Mouse (Mus musculus) embryonic fibroblast, embryonic 13.5 days (primary cell): ENCODE measurements around the gene Tymp. TPM values are rescaled to one million over a fixed set of nuclear protein-coding genes. Genes with fewer than 3 reads are reported as not detected.

Experiments
- H3K27ac ChIP-seq: 2 replicates; pipeline ENCODE4 v1.5.1; 2012; ENCODE audit warnings: low read length, control low read depth, inconsistent platforms; ENCODE audit not compliant: insufficient read depth
- H3K4me1 ChIP-seq: 2 replicates; pipeline ENCODE4 v1.6.1; 2011; ENCODE audit warnings: low read length; ENCODE audit not compliant: control insufficient read depth, insufficient read depth
- H3K4me3 ChIP-seq: 2 replicates; pipeline ENCODE4 v1.5.1; 2011; ENCODE audit warnings: mild to moderate bottlenecking, control low read depth, low read length; ENCODE audit not compliant: insufficient read depth
- CTCF ChIP-seq: IDR thresholded peaks from 2 replicates; pipeline ENCODE4 v1.5.1; 2011; ENCODE audit warnings: mild to moderate bottlenecking, control low read depth, low read length, moderate library complexity, borderline replicate concordance; ENCODE audit not compliant: insufficient read depth
- POLR2A ChIP-seq: IDR thresholded peaks from 2 replicates; pipeline ENCODE4 v1.6.1; 2011; ENCODE audit warnings: low read depth, mild to moderate bottlenecking, control low read depth, low read length, moderate library complexity
- polyA plus RNA-seq: library from polyadenylated mRNA; stranded (reverse); fragments of >200 nt; gene quantifications from 2 replicates; pipeline ENCODE4 v1.2.4, GENCODE M21; 2011; ENCODE audit warnings: low read depth; ENCODE audit not compliant: missing spikeins, insufficient read length

Tymp gene
- polyA plus RNA-seq, 1 experiment = not detected

GRCm38 (mm10) chr15:89339696-89340095 is 37.1 kb downstream of the Tymp start:
- H3K27ac ChIP-seq = no peak overlapping the region
- TF ChIP-seq CTCF (no peak), POLR2A (no peak)
- no peak overlapping the region for H3K4me3 ChIP-seq
- no peaks in the 10 kb centered on the region for H3K4me1 ChIP-seq

DNA sequence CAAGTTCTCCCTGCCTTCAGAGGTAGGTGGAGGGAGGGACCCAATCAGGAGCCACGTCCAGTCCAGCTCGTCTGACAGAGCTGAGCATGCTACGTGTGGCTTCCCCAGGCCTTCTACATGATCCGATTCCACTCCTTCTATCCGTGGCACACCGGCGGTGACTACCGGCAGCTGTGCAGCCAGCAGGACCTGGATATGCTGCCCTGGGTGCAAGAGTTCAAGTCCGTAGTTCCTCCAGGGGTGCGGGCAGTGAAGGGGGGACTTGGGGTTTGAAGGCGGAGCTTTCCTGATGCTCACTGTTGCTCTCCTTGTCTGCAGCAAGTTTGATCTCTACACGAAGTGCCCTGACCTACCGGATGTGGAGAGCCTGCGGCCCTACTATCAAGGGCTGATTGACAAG is 40.4 kb downstream of the Tymp start:
- Histone ChIP-seq H3K4me1 (no peaks in the 10 kb centered on the region), H3K4me3 (no peak overlapping the region), H3K27ac (no peak overlapping the region)
- no peak for TF ChIP-seq POLR2A
- no peak for TF ChIP-seq CTCF

DNA sequence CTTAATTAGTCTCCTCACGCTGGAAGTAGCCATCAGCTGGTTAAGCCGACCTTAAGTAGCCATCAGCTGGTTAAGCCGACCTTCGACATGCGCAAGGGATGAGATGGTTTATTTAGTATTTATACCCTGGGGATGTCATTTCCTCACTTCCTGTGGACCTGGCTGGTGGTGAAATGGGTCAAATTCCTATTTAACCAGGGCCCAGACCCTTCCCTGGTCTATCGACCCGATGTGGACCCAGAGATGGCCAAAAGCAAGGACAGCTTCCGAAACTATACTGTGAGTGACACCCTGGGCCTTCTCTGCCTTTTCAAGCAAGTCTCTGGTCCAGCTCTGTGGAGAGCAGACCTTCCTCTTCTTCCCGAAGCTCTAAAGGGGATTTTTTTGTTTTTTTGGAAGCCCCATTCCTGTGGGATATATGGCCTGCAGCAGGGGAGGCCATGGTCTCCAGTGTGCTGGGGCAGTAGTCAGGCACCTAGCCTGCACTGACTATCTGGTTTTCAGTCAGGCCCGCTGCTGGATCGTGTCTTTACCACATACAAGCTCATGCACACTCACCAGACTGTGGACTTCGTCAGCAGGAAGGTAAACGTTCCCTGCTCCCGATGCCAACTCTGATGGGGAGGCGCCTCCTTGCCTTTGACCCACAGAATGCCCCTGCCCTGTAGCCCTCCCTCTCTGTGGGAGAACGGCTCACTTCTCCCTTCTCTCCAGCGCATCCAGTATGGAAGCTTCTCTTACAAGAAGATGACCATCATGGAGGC is 41.9 kb downstream of the Tymp start:
- Histone ChIP-seq H3K27ac (no peak overlapping the region), H3K4me3 (no peak overlapping the region), H3K4me1 (no peaks in the 10 kb centered on the region)
- TF ChIP-seq POLR2A = no peak
- TF ChIP-seq CTCF = no peak

DNA sequence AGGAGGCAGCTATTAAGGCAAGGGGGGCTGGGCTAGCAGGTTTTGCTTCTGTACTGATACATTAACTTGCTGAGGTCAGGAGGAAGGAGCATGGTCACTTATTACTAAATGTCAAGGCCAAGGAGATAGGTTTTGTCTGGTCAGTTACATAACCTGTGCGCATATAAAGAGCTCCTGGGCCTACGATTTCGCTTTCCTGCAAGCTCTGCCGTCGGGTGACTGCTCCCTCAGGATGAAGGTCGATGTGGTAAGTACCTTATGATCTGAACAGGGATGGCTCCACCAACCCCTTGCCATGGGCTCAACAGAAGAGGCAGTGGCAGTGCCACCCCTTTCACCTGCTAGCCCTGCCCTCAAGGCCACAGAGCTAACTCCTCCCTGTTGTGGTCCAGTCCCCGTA is 42.6 kb downstream of the Tymp start, which contains the start of gene Miox:
Gene Miox, plus strand, starts transcription at position 128 of the 400 bp plus-strand sequence.
- no peak within 1 kb of the TSS for H3K27ac ChIP-seq
- H3K4me1 ChIP-seq = no peaks in the 10 kb centered on the region
- no peak within 1 kb of the TSS for H3K4me3 ChIP-seq
- TF ChIP-seq POLR2A (no peak), CTCF (no peak)

GRCm38 (mm10) chr15:89326441-89326840 is 50.4 kb downstream of the Tymp start:
- TF ChIP-seq POLR2A (no peak), CTCF (no peak)
- Histone ChIP-seq H3K27ac (no peak overlapping the region), H3K4me3 (no peak overlapping the region)

DNA sequence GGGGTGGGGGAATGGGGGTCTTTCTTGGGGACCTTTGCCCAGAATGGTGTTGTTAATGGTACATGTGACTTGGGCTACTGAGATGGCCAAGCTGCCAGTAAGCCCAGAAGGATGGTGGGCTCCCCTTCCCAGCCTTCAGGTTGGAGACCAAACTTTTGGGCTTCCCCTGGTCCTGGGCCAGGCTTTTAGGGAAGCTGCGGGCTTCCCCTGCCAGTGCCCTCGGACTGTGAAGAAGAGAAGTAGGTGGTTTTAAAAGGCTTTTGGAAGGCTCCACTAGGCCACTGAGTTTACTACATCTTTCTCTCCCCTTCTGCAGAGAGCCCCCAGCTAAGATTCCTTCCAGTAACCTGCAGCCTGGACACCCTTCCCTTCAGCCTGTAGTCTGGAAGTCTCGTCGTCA is 53.2 kb downstream of the Tymp start:
- Histone ChIP-seq H3K4me3 (peak overlapping the region; percentile 26), H3K4me1 (no peaks in the 10 kb centered on the region), H3K27ac (no peak overlapping the region)
- TF ChIP-seq POLR2A = no peak
- TF ChIP-seq CTCF = no peak

More at GRCm38 (mm10) chr15:89326441-89326840, 50.4 kb downstream of the Tymp start:
- H3K4me1 ChIP-seq = no peaks in the 10 kb centered on the region

DNA sequence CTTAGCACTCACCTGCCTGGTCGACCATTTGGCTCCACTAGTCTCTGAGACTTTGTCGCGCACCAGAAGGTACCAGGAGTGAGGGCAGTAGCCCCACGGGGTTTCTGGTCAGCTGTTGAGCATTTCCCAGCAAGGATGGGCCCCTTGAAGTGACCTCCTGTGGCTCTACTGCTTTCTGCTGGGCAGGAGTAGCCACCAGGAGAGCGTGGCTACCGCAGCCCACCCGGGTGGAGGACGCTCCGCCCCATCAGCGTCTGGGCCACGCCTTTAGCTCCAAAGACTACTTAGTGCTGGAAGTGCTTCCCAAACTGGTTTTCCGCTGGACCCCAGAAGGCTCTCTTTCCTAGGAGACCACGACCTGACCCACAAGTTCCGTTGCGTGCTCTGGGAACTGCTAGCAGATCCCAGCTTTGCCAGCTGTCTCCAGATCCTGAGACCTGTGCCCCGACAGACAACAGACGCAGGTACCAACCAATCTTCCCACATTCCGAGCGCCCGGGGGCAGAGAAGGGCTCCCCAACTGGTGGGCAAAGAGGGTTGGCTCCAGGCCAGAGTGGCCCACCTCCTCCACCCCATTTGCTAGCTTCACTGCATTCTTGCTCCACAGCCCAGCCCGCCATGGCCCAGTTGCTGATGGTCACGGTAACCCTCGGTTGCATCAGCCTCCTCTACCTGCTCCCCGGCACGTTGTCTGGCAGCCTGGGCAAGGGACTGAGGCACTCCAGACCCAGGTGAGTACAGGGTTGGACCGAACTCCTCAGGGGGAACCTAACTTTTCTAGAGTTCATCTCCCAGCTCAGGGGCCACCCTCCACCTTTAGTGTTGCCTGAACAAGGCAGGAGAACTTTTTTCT is 53.9 kb downstream of the Tymp start, which contains the start of gene Adm2:
Gene Adm2, plus strand, starts transcription at position 51 of the 853 bp plus-strand sequence.
- peak within 1 kb of the TSS; percentile 26 for H3K4me3 ChIP-seq
- no peak within 1 kb of the TSS for H3K27ac ChIP-seq
- TF ChIP-seq CTCF = no peak
- TF ChIP-seq POLR2A = peak; percentile 38
- H3K4me1 ChIP-seq = no peaks in the 10 kb centered on the region

Other genes starting within 250 kb of the Tymp start
- 6.4 and 7.2 TPM in 2 replicates for gene Hdac10, start 248.3 kb downstream of the Tymp start, polyA plus RNA-seq
- 10.1 and 16.4 TPM in 2 replicates for gene Mapk12, start 236.3 kb downstream of the Tymp start, polyA plus RNA-seq
- gene Mapk11, start 227.4 kb downstream of the Tymp start, polyA plus RNA-seq = 7.3 and 10.8 TPM in 2 replicates
- gene Plxnb2, start 196.3 kb downstream of the Tymp start, polyA plus RNA-seq = 194 and 237 TPM in 2 replicates
- gene Dennd6b, start 180.5 kb downstream of the Tymp start, polyA plus RNA-seq = 3.1 and 4.2 TPM in 2 replicates
- gene Ppp6r2, start 165.5 kb downstream of the Tymp start, polyA plus RNA-seq = 32.4 and 43.1 TPM in 2 replicates
- 75.9 and 95.7 TPM in 2 replicates for gene Sbf1, start 61.7 kb downstream of the Tymp start, polyA plus RNA-seq
- gene Adm2, start 54.3 kb downstream of the Tymp start, polyA plus RNA-seq = 7.7 and 8.4 TPM in 2 replicates
- not detected in 2 replicates for gene Miox, start 42.6 kb downstream of the Tymp start, polyA plus RNA-seq
- gene Lmf2, start 21.4 kb downstream of the Tymp start, polyA plus RNA-seq = 82.5 and 83.0 TPM in 2 replicates
- 58.9 and 94.2 TPM in 2 replicates for gene Ncaph2, start 21.3 kb downstream of the Tymp start, polyA plus RNA-seq
- 13.8 and 14.1 TPM in 2 replicates for gene Sco2, start 3.2 kb downstream of the Tymp start, polyA plus RNA-seq
- gene Odf3b, start 2.2 kb upstream of the Tymp start, polyA plus RNA-seq = not detected in 2 replicates
- not detected in 2 replicates for gene Klhdc7b, start 7.9 kb upstream of the Tymp start, polyA plus RNA-seq
- not detected in 2 replicates for gene Syce3, start 33.5 kb upstream of the Tymp start, polyA plus RNA-seq
- gene Cpt1b, start 48.8 kb upstream of the Tymp start, polyA plus RNA-seq = 2.2 TPM in 1 of 2 replicates, not detected in the other
- gene C730034F03Rik, start 52.5 kb upstream of the Tymp start, polyA plus RNA-seq = 1.3 and 1.4 TPM in 2 replicates
- 1.6 TPM in 1 of 2 replicates, not detected in the other for gene Gm44502, start 52.7 kb upstream of the Tymp start, polyA plus RNA-seq
- gene Chkb, start 52.9 kb upstream of the Tymp start, polyA plus RNA-seq = 29.4 and 33.1 TPM in 2 replicates
- gene Mapk8ip2, start 76.9 kb upstream of the Tymp start, polyA plus RNA-seq = 0.49 TPM in 1 of 2 replicates, not detected in the other
- 41.6 and 42.5 TPM in 2 replicates for gene Arsa, start 100.4 kb upstream of the Tymp start, polyA plus RNA-seq
- 2.3 and 2.7 TPM in 2 replicates for gene Shank3, start 122.6 kb upstream of the Tymp start, polyA plus RNA-seq
- gene Acr, start 191.3 kb upstream of the Tymp start, polyA plus RNA-seq = not detected in 2 replicates
- 15.2 and 26.9 TPM in 2 replicates for gene Rabl2, start 214.9 kb upstream of the Tymp start, polyA plus RNA-seq